ENCODE assay signal across 10 mouse cellular contexts in the genomic region with DNA sequence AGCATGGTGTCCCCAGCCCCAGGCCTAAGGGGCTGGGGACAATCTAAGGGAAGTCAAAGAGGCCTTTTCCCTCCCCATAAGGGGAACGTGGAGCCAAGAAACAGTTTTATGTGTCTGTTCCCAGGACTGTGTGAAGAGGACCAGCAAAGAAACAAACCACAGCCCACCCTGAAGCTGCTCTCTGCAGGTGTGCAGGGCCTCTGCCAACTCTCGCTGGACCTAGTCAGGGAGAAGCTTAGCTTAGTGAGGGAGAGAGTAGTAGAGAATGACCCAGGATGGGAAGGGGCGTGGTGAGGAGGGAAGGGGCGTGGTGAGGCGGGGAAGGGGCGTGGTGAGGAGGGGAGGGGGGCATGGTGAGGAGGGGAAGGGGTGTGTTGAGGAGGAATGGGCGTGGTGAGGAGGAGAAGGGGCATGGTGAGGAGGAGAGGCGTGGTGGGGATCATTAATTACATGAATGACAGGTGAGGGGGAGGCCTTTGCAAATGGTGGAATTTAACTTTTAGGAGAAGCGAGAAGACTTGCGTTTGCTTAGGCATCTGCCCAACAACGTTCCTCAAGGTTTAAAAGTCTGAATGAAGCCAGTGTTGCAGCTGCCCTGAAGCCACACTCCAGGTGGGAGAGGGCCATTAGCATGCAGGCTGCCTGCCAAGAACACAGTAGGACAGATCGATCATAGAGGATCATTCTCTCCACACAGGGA. TPM values are rescaled to one million over a fixed set of nuclear protein-coding genes. Genes with fewer than 3 reads are reported as not detected.
A peak's percentile ranks its signal among the peaks of the same experiment; 100 is the strongest.
DNase-seq lines count a peak whose midpoint lies in the region; ATAC-seq and TF ChIP-seq lines count a peak whose summit lies in the region.
"Had no signal": no experiment of that assay in that cellular context is flagged by ENCODE, and none has a peak within 500 bp of the region (broad histone marks: within the 10 kb centered on the region; RNA-seq: fewer than 3 reads in every experiment).

No protein-coding gene starts in this region.

- H3K9ac ChIP-seq in forebrain, postnatal 0 days = no peak overlapping the region
- H3K9ac ChIP-seq in neural tube, embryonic 15.5 days (replicated peaks) = no peak overlapping the region
- no peak overlapping the region for H3K9ac ChIP-seq in limb, embryonic 11.5 days (ENCODE audit: low read length)
- H3K9ac ChIP-seq in stomach, embryonic 16.5 days (ENCODE audit: low read length) = no peak overlapping the region
- H3K9ac ChIP-seq: heart, embryonic 15.5 days had no signal

- no peaks in the 10 kb centered on the region for H3K9me3 ChIP-seq in forebrain, embryonic 10.5 days
- no peaks in the 10 kb centered on the region for H3K9me3 ChIP-seq in forebrain, postnatal 0 days (ENCODE audit: low read length)
- H3K9me3 ChIP-seq in neural tube, embryonic 15.5 days (replicated peaks) = no peaks in the 10 kb centered on the region
- H3K9me3 ChIP-seq in limb, embryonic 11.5 days (ENCODE audit: control insufficient read depth, low read length) = no peaks in the 10 kb centered on the region
- H3K9me3 ChIP-seq in stomach, embryonic 16.5 days (replicated peaks; ENCODE audit: control insufficient read depth, low read length) = no peaks in the 10 kb centered on the region
- H3K9me3 ChIP-seq in heart, embryonic 10.5 days = no peaks in the 10 kb centered on the region
- H3K9me3 ChIP-seq: heart, embryonic 15.5 days had no signal

- peaks cover 11% of the 10 kb centered on the region for H3K4me1 ChIP-seq in forebrain, embryonic 10.5 days
- no peaks in the 10 kb centered on the region for H3K4me1 ChIP-seq in forebrain, postnatal 0 days (ENCODE audit: insufficient read depth)
- 0 out of 2 replicates have a peak, but pooled peaks cover 3% of the 10 kb centered on the region for H3K4me1 ChIP-seq in neural tube, embryonic 15.5 days
- H3K4me1 ChIP-seq in limb, embryonic 11.5 days (ENCODE audit: control insufficient read depth, insufficient read depth, low read length) = no peaks in the 10 kb centered on the region
- no peaks in the 10 kb centered on the region for H3K4me1 ChIP-seq in stomach, embryonic 16.5 days (ENCODE audit: control insufficient read depth, insufficient read depth, low read length)
- H3K4me1 ChIP-seq in heart, embryonic 10.5 days = 0 out of 2 replicates have a peak, but pooled peaks cover 3% of the 10 kb centered on the region
- H3K4me1 ChIP-seq: heart, embryonic 15.5 days had no signal

- no peak for TF ChIP-seq CTCF in forebrain, postnatal 0 days (IDR thresholded peaks at IDR 0.05; ENCODE audit: low read depth)

- WGBS in forebrain, embryonic 10.5 days = 6% methylated on average over 12 of the region's 12 CpGs
- WGBS in forebrain, postnatal 0 days = 7% methylated on average over 12 of the region's 12 CpGs
- WGBS in neural tube, embryonic 15.5 days = 4% methylated on average over 12 of the region's 12 CpGs
- 3% methylated on average over 12 of the region's 12 CpGs for WGBS in limb, embryonic 11.5 days
- 7% methylated on average over 12 of the region's 12 CpGs for WGBS in stomach, embryonic 16.5 days
- 8% methylated on average over 12 of the region's 12 CpGs for WGBS in heart, embryonic 10.5 days

- ATAC-seq in forebrain, postnatal 0 days = no peak
- ATAC-seq in neural tube, embryonic 15.5 days (ENCODE audit: low FRiP score) = no peak
- peak; percentile 83 for ATAC-seq in limb, embryonic 11.5 days (ENCODE audit: insufficient number of reproducible peaks, low FRiP score, low TSS enrichment, low read depth)
- ATAC-seq in stomach, embryonic 16.5 days (ENCODE audit: insufficient read depth, low FRiP score) = peak; percentile 76; the same call in 1 of the 2 replicates

- H3K4me2 ChIP-seq in forebrain, postnatal 0 days (ENCODE audit: low read depth) = no peak overlapping the region
- H3K4me2 ChIP-seq in neural tube, embryonic 15.5 days = no peak overlapping the region; the same call in 1 of the 2 replicates
- H3K4me2 ChIP-seq in limb, embryonic 11.5 days (ENCODE audit: low read depth, severe bottlenecking) = peak overlapping the region; percentile 0; the same call in 1 of the 2 replicates
- H3K4me2 ChIP-seq in stomach, embryonic 16.5 days (ENCODE audit: low read depth, low read length) = peak overlapping the region; percentile 35; the same call in 1 of the 2 replicates
- H3K4me2 ChIP-seq: heart, embryonic 15.5 days had no signal

- peak; percentile 49 for DNase-seq in forebrain, embryonic 10.5 days (ENCODE audit: extremely low spot score, low spot score)
- DNase-seq in forebrain, postnatal 0 days = no peak
- DNase-seq in neural tube, embryonic 10.5 days (ENCODE audit: extremely low spot score, low spot score) = peak; percentile 59
- DNase-seq in limb, embryonic 11.5 days (ENCODE audit: low spot score) = peak; percentile 69
- DNase-seq in heart, embryonic 10.5 days (ENCODE audit: low spot score) = no peak
- no peak for DNase-seq in frontal cortex, postnatal 10 days (ENCODE audit: low spot score in 2 of 2)

- no peaks in the 10 kb centered on the region for H3K36me3 ChIP-seq in forebrain, embryonic 10.5 days (replicated peaks)
- H3K36me3 ChIP-seq in forebrain, postnatal 0 days (ENCODE audit: insufficient read depth) = no peaks in the 10 kb centered on the region
- no peaks in the 10 kb centered on the region for H3K36me3 ChIP-seq in neural tube, embryonic 15.5 days
- no peaks in the 10 kb centered on the region for H3K36me3 ChIP-seq in limb, embryonic 11.5 days (ENCODE audit: control insufficient read depth, insufficient read depth, low read length)
- no peaks in the 10 kb centered on the region for H3K36me3 ChIP-seq in stomach, embryonic 16.5 days (ENCODE audit: control insufficient read depth, insufficient read depth, low read length)
- H3K36me3 ChIP-seq in heart, embryonic 10.5 days = no peaks in the 10 kb centered on the region
- H3K36me3 ChIP-seq: heart, embryonic 15.5 days had no signal

- H3K4me3 ChIP-seq in forebrain, embryonic 10.5 days = peak overlapping the region; percentile 23
- H3K4me3 ChIP-seq in forebrain, postnatal 0 days (ENCODE audit: low read depth, low read length) = no peak overlapping the region
- no peak overlapping the region for H3K4me3 ChIP-seq in neural tube, embryonic 15.5 days (replicated peaks)
- no peak overlapping the region for H3K4me3 ChIP-seq in limb, embryonic 11.5 days (ENCODE audit: low read depth, low read length)
- no peak overlapping the region for H3K4me3 ChIP-seq in stomach, embryonic 16.5 days (replicated peaks; ENCODE audit: low read length)
- H3K4me3 ChIP-seq in heart, embryonic 10.5 days = no peak overlapping the region
- H3K4me3 ChIP-seq: heart, embryonic 15.5 days had no signal

- no peak overlapping the region for H3K27ac ChIP-seq in forebrain, embryonic 10.5 days
- H3K27ac ChIP-seq in forebrain, postnatal 0 days (ENCODE audit: low read depth, low read length) = no peak overlapping the region
- no peak overlapping the region for H3K27ac ChIP-seq in neural tube, embryonic 15.5 days (replicated peaks)
- H3K27ac ChIP-seq in limb, embryonic 11.5 days (replicated peaks; ENCODE audit: low read depth, low read length) = 0 out of 2 replicates have a peak overlapping the region, but pooled peaks have one; percentile 67
- H3K27ac ChIP-seq in stomach, embryonic 16.5 days (ENCODE audit: low read length) = no peak overlapping the region
- no peak overlapping the region for H3K27ac ChIP-seq in heart, embryonic 10.5 days
- H3K27ac ChIP-seq: heart, embryonic 15.5 days; macrophage had no signal

- no peaks in the 10 kb centered on the region for H3K27me3 ChIP-seq in forebrain, embryonic 10.5 days (ENCODE audit: poor library complexity, severe bottlenecking)
- no peaks in the 10 kb centered on the region for H3K27me3 ChIP-seq in forebrain, postnatal 0 days (ENCODE audit: insufficient read depth, low read length)
- H3K27me3 ChIP-seq in neural tube, embryonic 15.5 days (replicated peaks) = no peaks in the 10 kb centered on the region
- H3K27me3 ChIP-seq in limb, embryonic 11.5 days (ENCODE audit: control insufficient read depth, insufficient read depth, low read length) = no peaks in the 10 kb centered on the region
- H3K27me3 ChIP-seq in stomach, embryonic 16.5 days (ENCODE audit: control insufficient read depth, insufficient read depth, low read length) = no peaks in the 10 kb centered on the region
- no peaks in the 10 kb centered on the region for H3K27me3 ChIP-seq in heart, embryonic 10.5 days (ENCODE audit: insufficient read depth, poor library complexity, severe bottlenecking)
- H3K27me3 ChIP-seq: heart, embryonic 15.5 days had no signal

RNA-seq across cellular contexts. Expression of gene Dnmbp, which starts 9.3 kb away (rescaled TPM):
- 17.6 and 18.4 TPM in 2 replicates for polyA plus RNA-seq in forebrain, embryonic 10.5 days (2016; fragmentation: Nextera tagmentation; extraction: Ambion mirVana)
- 8.2 and 12.7 TPM in 2 replicates for total RNA-seq in forebrain, postnatal 0 days (2014; rRNA removed)
- polyA plus RNA-seq in forebrain, postnatal 0 days (2015; fragmentation: Nextera tagmentation; extraction: Ambion mirVana) = 3.3 and 5.2 TPM in 2 replicates
- 8.0 and 12.7 TPM in 2 replicates for polyA plus RNA-seq in neural tube, embryonic 15.5 days (2015; fragmentation: Nextera tagmentation; extraction: Ambion mirVana)
- 25.1 and 26.0 TPM in 2 replicates for polyA plus RNA-seq in limb, embryonic 11.5 days (2014; fragmentation: Nextera tagmentation; extraction: Ambion mirVana)
- 25.8 and 27.5 TPM in 2 replicates for polyA plus RNA-seq in stomach, embryonic 16.5 days (2015; fragmentation: Nextera tagmentation; extraction: Ambion mirVana)
- polyA plus RNA-seq in heart, embryonic 10.5 days (2016; fragmentation: Nextera tagmentation; extraction: Ambion mirVana) = 11.9 and 15.1 TPM in 2 replicates

RNA-seq across cellular contexts. Expression of gene Cpn1, which starts 37.1 kb away (rescaled TPM):
- polyA plus RNA-seq in forebrain, embryonic 10.5 days (2016; fragmentation: Nextera tagmentation; extraction: Ambion mirVana) = 0.21 and 0.48 TPM in 2 replicates
- 0.46 and 0.57 TPM in 2 replicates for total RNA-seq in forebrain, postnatal 0 days (2014; rRNA removed)
- 0.36 and 0.74 TPM in 2 replicates for polyA plus RNA-seq in forebrain, postnatal 0 days (2015; fragmentation: Nextera tagmentation; extraction: Ambion mirVana)
- 0.10 and 1.3 TPM in 2 replicates for polyA plus RNA-seq in neural tube, embryonic 15.5 days (2015; fragmentation: Nextera tagmentation; extraction: Ambion mirVana)
- polyA plus RNA-seq in limb, embryonic 11.5 days (2014; fragmentation: Nextera tagmentation; extraction: Ambion mirVana) = not detected in 2 replicates
- 56.6 and 69.2 TPM in 2 replicates for polyA plus RNA-seq in stomach, embryonic 16.5 days (2015; fragmentation: Nextera tagmentation; extraction: Ambion mirVana)
- 0.80 and 12.9 TPM in 2 replicates for polyA plus RNA-seq in heart, embryonic 10.5 days (2016; fragmentation: Nextera tagmentation; extraction: Ambion mirVana)
- polyA plus RNA-seq: macrophage had no signal

Comparison
In these comparisons a context has a peak if more than half of its experiments do, and no peak if none do; other contexts are left out.
1. DNase-seq: peak in forebrain, embryonic 10.5 days (single experiment), neural tube, embryonic 10.5 days (single experiment) and limb, embryonic 11.5 days (single experiment); none in forebrain, postnatal 0 days (single experiment), heart, embryonic 10.5 days (single experiment) and frontal cortex, postnatal 10 days (0 of 2).
2. ATAC-seq: peak in limb, embryonic 11.5 days (single experiment) and stomach, embryonic 16.5 days (single experiment); none in forebrain, postnatal 0 days (single experiment) and neural tube, embryonic 15.5 days (single experiment).
3. H3K4me2 ChIP-seq: peak in limb, embryonic 11.5 days (single experiment) and stomach, embryonic 16.5 days (single experiment); none in forebrain, postnatal 0 days (single experiment) and neural tube, embryonic 15.5 days (single experiment).